Mouse (Mus musculus) liver, embryonic 16.5 days (tissue): ENCODE measurements around the gene Pigz. TPM values are rescaled to one million over a fixed set of nuclear protein-coding genes. Genes with fewer than 3 reads are reported as not detected.

Experiments
- ATAC-seq: fragments of 200-750 bp; cut with Nextera tagmentation; 2 replicates; pipeline ENCODE4 v1.8.0; 2017; ENCODE audit warnings: low read depth, mild to moderate bottlenecking, moderate number of reproducible peaks, moderate library complexity
- H3K27ac ChIP-seq: fragments of 300-500 bp; sonication (generic); 2 replicates; pipeline ENCODE4 v1.5.1; 2014; ENCODE audit warnings: mild to moderate bottlenecking, low read length
- H3K27me3 ChIP-seq: fragments of 300-500 bp; sonication (generic); 2 replicates; pipeline ENCODE4 v1.6.1; 2014; ENCODE audit warnings: low read depth, low read length, mixed read lengths; ENCODE audit not compliant: control insufficient read depth, insufficient read depth
- H3K36me3 ChIP-seq: fragments of 300-500 bp; sonication (generic); 2 replicates; pipeline ENCODE4 v1.6.1; 2014; ENCODE audit warnings: mild to moderate bottlenecking; ENCODE audit not compliant: control insufficient read depth, insufficient read depth
- H3K4me1 ChIP-seq: fragments of 300-500 bp; sonication (generic); 2 replicates; pipeline ENCODE4 v1.6.1; 2014; ENCODE audit warnings: low read depth, low read length, mixed read lengths; ENCODE audit not compliant: control insufficient read depth
- H3K4me2 ChIP-seq: fragments of 300-500 bp; sonication (generic); 2 replicates; pipeline ENCODE4 v1.6.1; 2014; ENCODE audit warnings: low read depth, low read length, mixed read lengths
- H3K4me3 ChIP-seq: fragments of 300-500 bp; sonication (generic); 2 replicates; pipeline ENCODE4 v1.5.1; 2014; ENCODE audit warnings: low read depth, mild to moderate bottlenecking, low read length
- H3K9ac ChIP-seq: fragments of 300-500 bp; sonication (generic); 2 replicates; pipeline ENCODE4 v1.6.1; 2014; ENCODE audit warnings: low read depth, low read length
- H3K9me3 ChIP-seq: fragments of 300-500 bp; sonication (generic); replicated peaks from 2 replicates; pipeline ENCODE4 v1.6.1; 2016; ENCODE audit warnings: low read length; ENCODE audit not compliant: control insufficient read depth
- WGBS: fragments of 180-500 bp; shearing (Covaris S2); extraction: QIAGEN DNeasy Blood & Tissue Kit; methylation state at CpG from one replicate; pipeline ENCODE4 v1.1.7; 2014; ENCODE audit not compliant: insufficient replicate concordance; 5-methylcytosine and 5-hydroxymethylcytosine counted together
- polyA plus RNA-seq: library from polyadenylated mRNA; unstranded; fragments of >200 nt; fragmentation: Nextera tagmentation; extraction: Ambion mirVana; gene quantifications from 2 replicates; pipeline ENCODE4 v1.2.1, GENCODE M21; 2015

Pigz gene
- polyA plus RNA-seq = 0.37 and 0.48 TPM in 2 replicates

DNA sequence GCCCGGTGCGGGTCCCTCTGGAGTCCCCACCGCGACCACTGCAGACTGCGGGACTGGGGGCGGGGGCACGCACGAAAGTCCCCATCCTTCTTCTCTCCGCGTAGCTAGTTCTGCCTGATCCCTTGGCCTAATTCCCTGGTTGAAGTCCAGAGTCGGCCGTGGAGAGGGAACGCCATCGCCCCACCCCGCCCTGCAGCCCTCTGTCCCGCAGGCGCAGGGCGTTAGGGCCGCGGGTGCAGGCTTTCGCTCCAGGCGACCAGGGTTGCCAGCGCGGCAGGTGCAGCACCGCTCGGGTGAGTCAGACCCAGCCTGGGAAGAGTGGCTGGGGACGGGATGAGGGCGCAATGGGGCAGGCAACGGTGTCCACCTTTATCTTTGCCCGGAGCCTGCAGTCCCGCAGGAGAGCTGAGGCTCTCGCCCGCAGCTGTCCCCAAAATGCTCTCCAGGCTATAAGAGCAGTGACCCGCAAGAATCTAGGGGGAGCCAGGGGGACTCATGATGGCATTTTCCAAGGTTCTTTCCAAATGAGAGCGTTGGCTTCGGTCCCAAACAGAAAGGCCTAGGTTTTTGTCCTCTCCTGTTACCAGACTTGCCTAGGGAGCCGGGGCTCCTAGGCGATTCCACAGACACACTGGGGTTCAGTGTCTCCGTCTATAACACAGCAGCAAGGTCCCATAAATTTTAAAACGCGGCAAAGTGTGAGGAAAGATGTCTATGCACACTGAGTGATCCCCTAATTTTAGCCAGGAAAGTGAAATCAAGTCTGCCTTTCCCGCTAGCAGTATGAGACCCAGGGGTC, at the start of gene Pigz:
Gene Pigz (plus strand): TSS at position 101 of the 799 bp plus-strand sequence.
- H3K4me3 ChIP-seq = peak within 1 kb of the TSS; percentile 59
- WGBS = 9% methylated on average over 42 of the region's 42 CpGs
- peaks cover 49% of the 10 kb centered on the region for H3K27me3 ChIP-seq
- H3K4me1 ChIP-seq = peaks cover 8% of the 10 kb centered on the region
- 0 out of 2 replicates have a peak, but pooled peaks have one; percentile 15 for ATAC-seq
- H3K27ac ChIP-seq = no peak within 1 kb of the TSS
- H3K9me3 ChIP-seq = no peaks in the 10 kb centered on the region
- H3K36me3 ChIP-seq = no peaks in the 10 kb centered on the region
- H3K4me2 ChIP-seq = peak within 1 kb of the TSS; percentile 74
- peak within 1 kb of the TSS; percentile 44; the same call in 1 of the 2 replicates for H3K9ac ChIP-seq

DNA sequence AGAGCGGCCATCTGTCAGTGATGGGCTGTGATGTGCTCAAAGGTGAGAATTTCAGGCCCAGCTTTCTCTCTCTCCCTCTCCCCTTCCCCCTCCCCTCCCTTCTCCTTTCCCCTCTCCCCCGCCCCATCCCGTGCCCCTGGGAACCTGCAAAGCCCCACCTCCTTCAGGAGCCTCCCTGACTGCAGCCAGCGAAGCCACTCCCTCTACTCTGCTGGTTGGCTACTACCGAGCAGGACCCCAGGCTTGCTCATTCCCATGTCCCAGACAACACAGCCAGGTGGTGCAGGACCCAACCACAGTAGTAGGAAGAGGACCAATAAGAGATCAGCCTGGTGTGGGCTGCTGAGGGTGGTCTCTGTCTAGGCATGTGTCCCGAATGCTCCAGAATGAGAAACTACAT, 49.7 kb upstream of the Pigz start:
- no peaks in the 10 kb centered on the region for H3K4me1 ChIP-seq
- WGBS = 25% methylated on average over 6 of the region's 6 CpGs
- ATAC-seq = no peak
- no peaks in the 10 kb centered on the region; the same call in 1 of the 2 replicates for H3K27me3 ChIP-seq
- H3K9ac ChIP-seq = no peak overlapping the region
- H3K4me2 ChIP-seq = no peak overlapping the region
- H3K4me3 ChIP-seq = no peak overlapping the region
- H3K9me3 ChIP-seq = no peaks in the 10 kb centered on the region
- no peaks in the 10 kb centered on the region for H3K36me3 ChIP-seq
- no peak overlapping the region for H3K27ac ChIP-seq

DNA sequence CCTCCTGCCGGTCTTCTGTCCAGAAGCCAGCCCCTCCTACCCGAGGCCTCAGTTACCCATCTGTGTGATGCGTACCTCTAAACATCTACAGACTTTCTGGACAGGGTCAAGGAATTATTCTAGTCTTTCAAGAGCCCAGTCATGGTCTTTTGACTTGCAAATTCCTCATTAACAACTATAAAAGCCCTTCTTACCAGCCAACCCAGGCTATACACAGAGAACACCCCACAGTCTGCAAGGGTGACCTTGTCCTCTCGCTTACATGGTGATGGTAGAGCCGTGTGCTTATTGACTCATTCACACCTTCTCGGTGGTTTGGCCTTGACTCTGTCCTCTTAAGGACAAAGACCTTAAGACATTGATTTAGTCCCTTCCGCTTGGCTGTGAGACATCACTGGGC, 42.7 kb upstream of the Pigz start:
- ATAC-seq = no peak
- Histone ChIP-seq H3K36me3 (no peaks in the 10 kb centered on the region), H3K27me3 (no peaks in the 10 kb centered on the region), H3K4me2 (no peak overlapping the region), H3K27ac (no peak overlapping the region), H3K4me1 (no peaks in the 10 kb centered on the region), H3K4me3 (no peak overlapping the region), H3K9me3 (no peaks in the 10 kb centered on the region), H3K9ac (no peak overlapping the region)
- WGBS = 64% methylated on average over 7 of the region's 7 CpGs

DNA sequence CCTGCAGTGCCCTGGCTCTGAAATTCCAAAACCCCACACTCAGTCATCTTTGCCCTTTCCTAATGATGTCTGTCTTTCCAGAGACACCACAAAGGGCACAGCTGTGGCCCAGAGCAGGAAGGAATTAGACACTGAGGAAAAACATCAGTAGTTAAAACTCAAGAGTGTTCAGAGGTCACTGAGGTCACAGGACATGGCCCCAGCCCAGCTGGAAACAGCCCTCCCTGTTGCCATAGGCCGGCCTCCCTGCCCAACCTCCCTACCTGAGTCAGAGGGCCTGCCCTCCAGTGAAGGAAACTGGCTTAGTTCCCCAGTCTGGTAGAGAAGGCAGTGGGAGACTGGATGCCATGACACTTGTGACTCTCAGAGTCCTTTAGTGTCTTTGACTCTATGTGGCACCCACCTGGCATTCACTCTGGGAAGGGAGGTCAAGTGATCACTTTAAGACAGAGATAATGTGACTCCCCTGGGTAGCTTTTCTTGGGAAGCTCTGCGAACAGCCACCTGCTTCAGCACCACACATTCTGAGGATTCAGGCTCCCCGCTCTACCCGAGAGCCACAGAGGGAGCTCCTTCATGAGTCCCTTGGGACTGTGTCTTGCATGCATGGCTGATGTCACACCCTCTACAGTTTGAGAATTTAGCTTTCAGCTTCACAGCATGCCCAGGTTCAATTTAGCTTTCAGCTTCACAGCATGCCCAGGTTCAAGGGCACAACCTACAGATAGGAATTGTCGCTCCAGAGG, 40.1 kb upstream of the Pigz start:
- Histone ChIP-seq H3K4me1 (no peaks in the 10 kb centered on the region), H3K9me3 (no peaks in the 10 kb centered on the region), H3K4me3 (no peak overlapping the region), H3K36me3 (no peaks in the 10 kb centered on the region), H3K27me3 (no peaks in the 10 kb centered on the region), H3K9ac (no peak overlapping the region), H3K27ac (no peak overlapping the region), H3K4me2 (no peak overlapping the region)
- ATAC-seq = no peak
- WGBS = 67% methylated on average over 5 of the region's 5 CpGs

DNA sequence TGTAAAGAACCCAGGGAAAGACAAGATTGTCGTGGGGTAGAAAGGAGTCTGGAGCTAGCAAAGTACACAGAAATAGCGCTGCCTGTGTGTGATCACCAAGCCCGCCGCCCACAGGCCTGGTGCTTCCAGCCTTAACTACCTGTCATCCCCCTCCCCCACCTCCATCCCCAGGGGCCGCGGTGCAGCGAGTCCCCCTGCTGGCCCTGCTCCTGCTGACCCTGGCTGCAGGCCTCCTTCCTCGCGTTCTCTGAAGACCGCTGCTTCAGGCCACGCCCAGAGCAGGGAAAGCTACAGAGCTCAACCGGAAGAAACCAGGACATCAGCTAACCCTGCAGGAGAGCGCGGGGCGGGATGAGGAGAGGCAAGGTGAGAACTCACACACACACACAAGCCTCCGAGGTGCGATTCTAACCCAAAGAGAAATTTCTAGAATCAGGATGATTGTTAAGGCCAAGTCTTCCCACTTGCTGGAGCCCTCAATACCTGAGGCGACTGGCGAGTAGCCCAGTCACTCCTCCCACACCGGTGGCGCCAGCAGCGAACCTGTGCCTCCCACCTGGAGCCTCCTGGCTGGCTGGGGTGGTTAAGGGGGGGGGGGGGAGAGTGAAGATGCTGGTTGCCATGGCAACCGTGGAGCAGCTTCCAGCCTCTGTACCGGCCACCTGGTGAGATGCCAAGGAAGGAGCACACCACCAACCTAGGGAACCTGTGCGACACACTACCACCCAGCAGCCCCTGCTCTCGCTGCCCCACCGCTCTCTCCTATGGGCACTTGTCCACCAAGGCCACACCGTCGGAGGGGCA, 36.5 kb upstream of the Pigz start:
- H3K9me3 ChIP-seq = no peaks in the 10 kb centered on the region
- H3K27ac ChIP-seq = no peak overlapping the region
- ATAC-seq = no peak
- no peaks in the 10 kb centered on the region for H3K27me3 ChIP-seq
- H3K4me3 ChIP-seq = no peak overlapping the region
- no peaks in the 10 kb centered on the region for H3K4me1 ChIP-seq
- no peak overlapping the region for H3K9ac ChIP-seq
- WGBS = 17% methylated on average over 29 of the region's 29 CpGs
- peak overlapping the region; percentile 22; the same call in 1 of the 2 replicates for H3K4me2 ChIP-seq
- H3K36me3 ChIP-seq = no peaks in the 10 kb centered on the region

DNA sequence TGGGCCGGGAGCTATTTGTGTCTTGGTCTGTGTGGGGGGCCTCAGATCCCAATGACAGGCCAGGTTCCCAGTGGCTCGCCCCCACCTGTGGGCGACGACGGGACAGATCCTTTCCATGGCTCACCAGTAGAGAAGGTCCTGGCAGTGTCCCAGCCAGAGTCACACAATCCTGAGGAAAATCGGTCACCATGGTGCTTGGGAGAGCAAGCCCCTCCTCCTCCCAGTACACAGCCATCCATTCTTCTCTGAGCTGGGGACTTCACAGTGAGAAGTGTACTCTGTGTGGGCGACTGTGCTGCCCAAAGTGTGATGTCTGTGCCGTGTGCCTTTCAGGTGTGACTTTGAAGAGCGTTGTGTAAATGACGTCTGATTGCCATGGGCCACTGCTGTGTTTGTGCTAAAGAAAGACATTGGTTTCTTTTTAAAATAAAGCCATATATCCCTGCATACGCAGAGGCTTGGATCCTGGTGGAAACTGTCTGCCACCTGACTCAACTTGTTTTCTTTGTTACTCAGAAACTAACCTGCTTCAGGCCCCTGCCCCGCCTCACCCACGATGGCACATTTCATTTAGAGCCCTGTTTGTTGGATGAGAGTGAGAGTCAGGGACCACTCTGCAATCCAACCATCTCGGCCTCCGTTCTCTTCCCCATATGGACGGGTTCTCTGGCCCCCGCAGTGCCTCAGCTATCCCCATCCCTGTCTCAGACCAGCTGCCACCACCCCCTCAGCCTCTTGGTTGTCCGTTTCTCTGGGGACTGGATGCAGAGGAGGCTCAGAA, 34.9 kb upstream of the Pigz start:
- 74% methylated on average over 18 of the region's 18 CpGs for WGBS
- H3K9ac ChIP-seq = no peak overlapping the region
- H3K4me1 ChIP-seq = no peaks in the 10 kb centered on the region
- no peak overlapping the region for H3K27ac ChIP-seq
- no peak overlapping the region for H3K4me2 ChIP-seq
- H3K36me3 ChIP-seq = no peaks in the 10 kb centered on the region
- H3K4me3 ChIP-seq = no peak overlapping the region
- H3K27me3 ChIP-seq = no peaks in the 10 kb centered on the region
- ATAC-seq = no peak
- H3K9me3 ChIP-seq = no peaks in the 10 kb centered on the region

DNA sequence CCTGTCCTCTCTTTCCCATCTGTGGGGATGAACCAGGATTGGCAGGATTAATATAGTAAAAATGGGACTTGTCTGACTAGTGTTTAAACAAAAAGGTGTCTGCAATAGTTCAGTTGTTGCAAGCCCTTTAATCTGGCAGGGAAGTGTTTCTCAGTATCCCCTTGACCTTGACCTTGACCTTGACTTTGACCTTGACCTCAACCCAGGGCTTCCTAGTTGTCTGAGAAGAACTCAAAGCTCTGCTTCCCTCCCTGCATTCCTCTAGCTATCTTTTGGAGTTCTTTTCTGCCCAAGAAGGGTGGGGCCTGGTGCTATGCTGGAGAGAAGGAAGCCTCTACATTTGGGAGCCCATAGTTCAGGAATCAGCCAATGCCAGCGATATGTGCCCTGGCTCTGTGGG, 31.8 kb upstream of the Pigz start:
- no peak overlapping the region for H3K4me3 ChIP-seq
- H3K4me1 ChIP-seq = peaks cover 4% of the 10 kb centered on the region; the same call in 1 of the 2 replicates
- no peaks in the 10 kb centered on the region for H3K36me3 ChIP-seq
- no peak overlapping the region for H3K9ac ChIP-seq
- WGBS = 63% methylated on average over 1 of the region's 1 CpGs
- H3K27me3 ChIP-seq = no peaks in the 10 kb centered on the region; the same call in 1 of the 2 replicates
- no peak overlapping the region for H3K4me2 ChIP-seq
- no peaks in the 10 kb centered on the region for H3K9me3 ChIP-seq
- H3K27ac ChIP-seq = no peak overlapping the region
- ATAC-seq = no peak

DNA sequence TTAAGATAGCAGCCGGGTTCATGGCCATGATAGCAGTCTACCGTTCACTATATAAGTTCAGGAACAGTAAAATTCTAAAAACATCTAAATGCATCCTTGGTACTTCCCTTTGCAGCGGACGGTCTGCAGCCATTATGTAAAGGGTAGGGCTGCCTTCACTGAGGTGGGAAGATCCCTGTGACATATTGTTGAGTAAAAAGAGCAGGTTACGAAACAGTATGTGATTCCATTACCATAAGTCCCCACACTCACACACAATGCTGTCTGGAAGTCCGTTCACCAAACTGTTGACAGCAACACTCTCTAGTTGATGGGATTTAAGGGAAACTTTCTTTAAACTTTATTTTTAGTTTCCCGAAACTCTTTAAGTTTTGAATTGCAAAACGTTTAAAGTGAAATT, 30.4 kb upstream of the Pigz start:
- H3K9me3 ChIP-seq = no peaks in the 10 kb centered on the region
- no peak overlapping the region for H3K4me2 ChIP-seq
- H3K4me1 ChIP-seq = peaks cover 4% of the 10 kb centered on the region; the same call in 1 of the 2 replicates
- 65% methylated on average over 8 of the region's 8 CpGs for WGBS
- ATAC-seq = no peak
- H3K36me3 ChIP-seq = no peaks in the 10 kb centered on the region
- H3K27me3 ChIP-seq = no peaks in the 10 kb centered on the region; the same call in 1 of the 2 replicates
- H3K4me3 ChIP-seq = no peak overlapping the region
- H3K27ac ChIP-seq = no peak overlapping the region
- H3K9ac ChIP-seq = no peak overlapping the region
